In the genomic region with DNA sequence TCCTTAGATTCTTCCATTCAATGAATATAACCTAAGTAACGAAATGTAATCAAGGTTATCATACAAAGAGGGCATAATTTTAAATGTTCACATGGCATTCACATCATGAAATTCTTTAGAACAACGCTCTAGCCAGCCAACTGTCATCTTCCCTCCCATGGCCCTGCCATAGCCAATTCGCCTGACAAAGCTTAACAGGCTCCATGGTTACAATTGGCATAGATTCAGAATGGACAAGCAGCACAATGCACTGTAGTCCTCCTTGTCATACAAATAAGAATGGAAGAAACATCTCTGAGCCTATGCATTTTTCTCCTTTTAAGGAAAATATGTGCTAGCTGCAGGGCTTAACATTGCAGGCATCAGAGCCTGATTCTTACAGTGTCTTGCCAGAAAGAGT, we compare ENCODE assay signal across 26 mouse cellular contexts.
DNase-seq lines count a peak whose midpoint lies in the region; ATAC-seq and TF ChIP-seq lines count a peak whose summit lies in the region.
"Had no signal": no experiment of that assay in that cellular context is flagged by ENCODE, and none has a peak within 500 bp of the region (broad histone marks: within the 10 kb centered on the region; RNA-seq: fewer than 3 reads in every experiment).

No protein-coding gene starts in this region.

- peak; percentile 59; the same call in 1 of the 2 replicates for ATAC-seq in hindbrain, embryonic 15.5 days (ENCODE audit: low FRiP score, low read depth)
- no peak for ATAC-seq in hindbrain, embryonic 11.5 days (ENCODE audit: low FRiP score)
- no peak for ATAC-seq in midbrain, postnatal 0 days (ENCODE audit: low FRiP score)
- no peak for ATAC-seq in midbrain, embryonic 16.5 days
- ATAC-seq: forebrain, embryonic 15.5 days; inflammation-experienced regulatory T-cells, adult 6 months; intestine, embryonic 16.5 days had no signal

- no peak for TF ChIP-seq POLR2A in cerebellum, adult 2 months (IDR thresholded peaks at IDR 0.05; ENCODE audit: borderline replicate concordance, insufficient read depth, low read length)
- no peak for TF ChIP-seq POLR2A in brain, embryonic 14.5 days (IDR thresholded peaks at IDR 0.05; ENCODE audit: borderline replicate concordance, extremely low read depth, insufficient read depth, insufficient read length, poor library complexity, severe bottlenecking)

- no peak overlapping the region for H3K4me3 ChIP-seq in cerebellum, adult 2 months (replicated peaks; ENCODE audit: insufficient read depth, low read depth, low read length)
- H3K4me3 ChIP-seq in hindbrain, embryonic 15.5 days, result no peak overlapping the region
- no peak overlapping the region for H3K4me3 ChIP-seq in hindbrain, embryonic 11.5 days (ENCODE audit: low read depth, low read length)
- no peak overlapping the region for H3K4me3 ChIP-seq in midbrain, postnatal 0 days (ENCODE audit: low read depth, low read length)
- H3K4me3 ChIP-seq in midbrain, embryonic 16.5 days (ENCODE audit: low read depth, low read length), result no peak overlapping the region
- H3K4me3 ChIP-seq: forebrain, embryonic 10.5 days; forebrain, embryonic 15.5 days; heart, adult 2 months; heart, embryonic 10.5 days; heart, embryonic 13.5 days; hindbrain, embryonic 13.5 days had no signal

- DNase-seq in cerebellum, postnatal 10 days, result peak; percentile 13 to 20
- no peak for DNase-seq in cerebellum, adult 2 months
- no peak for DNase-seq in hindbrain, embryonic 11.5 days (ENCODE audit: low spot score)
- peak; percentile 63 for DNase-seq in midbrain, postnatal 0 days (ENCODE audit: low spot score)
- DNase-seq in brain, embryonic 14.5 days (ENCODE audit: low read depth), result peak; percentile 54
- no peak for DNase-seq in gastrocnemius, adult 18-20 months (ENCODE audit: low spot score)
- DNase-seq: adrenal gland, postnatal 10 days; adrenal gland, postnatal 36 days; cerebellum, adult 11 months; cerebellum, adult 8-10 months; cerebellum, postnatal 14 days; gastrocnemius, postnatal 10 days; gastrocnemius, postnatal 36 days; heart, adult 2 months; heart, postnatal 14 days; heart, postnatal 4 days; kidney, adult 18-20 months had no signal

- 24% methylated on average over 3 of the region's 3 CpGs for WGBS in cerebellum, adult 2 months
- 56% methylated on average over 3 of the region's 3 CpGs for WGBS in hindbrain, embryonic 15.5 days
- 85% methylated on average over 3 of the region's 3 CpGs for WGBS in hindbrain, embryonic 11.5 days
- WGBS in midbrain, postnatal 0 days, result 61% methylated on average over 3 of the region's 3 CpGs
- 65% methylated on average over 3 of the region's 3 CpGs for WGBS in midbrain, embryonic 16.5 days

- H3K4me1 ChIP-seq in cerebellum, adult 2 months (ENCODE audit: control insufficient read depth, insufficient read depth, low read length), result no peaks in the 10 kb centered on the region
- peaks cover 6% of the 10 kb centered on the region; the same call in 1 of the 2 replicates for H3K4me1 ChIP-seq in hindbrain, embryonic 15.5 days (replicated peaks)
- H3K4me1 ChIP-seq in hindbrain, embryonic 11.5 days (replicated peaks; ENCODE audit: control insufficient read depth, insufficient read depth, low read length), result no peaks in the 10 kb centered on the region
- H3K4me1 ChIP-seq in midbrain, postnatal 0 days (ENCODE audit: insufficient read depth, low read length), result no peaks in the 10 kb centered on the region
- peaks cover 4% of the 10 kb centered on the region; the same call in 1 of the 2 replicates for H3K4me1 ChIP-seq in midbrain, embryonic 16.5 days (ENCODE audit: control insufficient read depth, insufficient read depth, low read length)
- H3K4me1 ChIP-seq: heart, embryonic 10.5 days had no signal

- no peaks in the 10 kb centered on the region for H3K9me3 ChIP-seq in hindbrain, embryonic 15.5 days
- H3K9me3 ChIP-seq in hindbrain, embryonic 11.5 days (ENCODE audit: control insufficient read depth, low read length), result no peaks in the 10 kb centered on the region
- no peaks in the 10 kb centered on the region for H3K9me3 ChIP-seq in midbrain, postnatal 0 days (ENCODE audit: low read length)
- H3K9me3 ChIP-seq in midbrain, embryonic 16.5 days (replicated peaks; ENCODE audit: control insufficient read depth, low read length, poor library complexity, severe bottlenecking), result no peaks in the 10 kb centered on the region
- H3K9me3 ChIP-seq: forebrain, embryonic 10.5 days; forebrain, embryonic 15.5 days; heart, embryonic 10.5 days; heart, embryonic 13.5 days; hindbrain, embryonic 13.5 days had no signal

- H3K27me3 ChIP-seq in cerebellum, adult 2 months (ENCODE audit: control insufficient read depth, insufficient read depth, low read length), result no peaks in the 10 kb centered on the region
- no peaks in the 10 kb centered on the region for H3K27me3 ChIP-seq in hindbrain, embryonic 15.5 days
- no peaks in the 10 kb centered on the region for H3K27me3 ChIP-seq in hindbrain, embryonic 11.5 days (ENCODE audit: control insufficient read depth, insufficient read depth, low read length)
- H3K27me3 ChIP-seq in midbrain, postnatal 0 days (ENCODE audit: insufficient read depth, low read length), result no peaks in the 10 kb centered on the region
- H3K27me3 ChIP-seq in midbrain, embryonic 16.5 days (ENCODE audit: control insufficient read depth, insufficient read depth, low read depth, low read length), result no peaks in the 10 kb centered on the region
- H3K27me3 ChIP-seq: forebrain, embryonic 15.5 days; heart, embryonic 13.5 days; hindbrain, embryonic 13.5 days had no signal

- H3K36me3 ChIP-seq in hindbrain, embryonic 15.5 days, result no peaks in the 10 kb centered on the region
- no peaks in the 10 kb centered on the region for H3K36me3 ChIP-seq in hindbrain, embryonic 11.5 days (ENCODE audit: control insufficient read depth, insufficient read depth, low read length)
- H3K36me3 ChIP-seq in midbrain, postnatal 0 days (ENCODE audit: insufficient read depth, low read length), result no peaks in the 10 kb centered on the region
- H3K36me3 ChIP-seq in midbrain, embryonic 16.5 days (ENCODE audit: control insufficient read depth, insufficient read depth, low read length), result no peaks in the 10 kb centered on the region
- H3K36me3 ChIP-seq: forebrain, embryonic 10.5 days; forebrain, embryonic 15.5 days; heart, embryonic 10.5 days; heart, embryonic 13.5 days; hindbrain, embryonic 13.5 days had no signal

- H3K9ac ChIP-seq in hindbrain, embryonic 15.5 days, result no peak overlapping the region
- no peak overlapping the region for H3K9ac ChIP-seq in hindbrain, embryonic 11.5 days (ENCODE audit: low read depth, low read length)
- H3K9ac ChIP-seq in midbrain, postnatal 0 days (replicated peaks; ENCODE audit: low read length, poor library complexity, severe bottlenecking), result no peak overlapping the region
- H3K9ac ChIP-seq in midbrain, embryonic 16.5 days (ENCODE audit: low read depth, low read length), result no peak overlapping the region
- H3K9ac ChIP-seq: forebrain, embryonic 15.5 days; heart, embryonic 13.5 days; hindbrain, embryonic 13.5 days had no signal

- TF ChIP-seq CTCF in cerebellum, adult 2 months (IDR thresholded peaks at IDR 0.05; ENCODE audit: borderline replicate concordance, insufficient read depth, low read depth, low read length), result no peak
- no peak for TF ChIP-seq CTCF in midbrain, postnatal 0 days (IDR thresholded peaks at IDR 0.05)
- TF ChIP-seq CTCF in brain, embryonic 14.5 days (IDR thresholded peaks at IDR 0.05; ENCODE audit: borderline replicate concordance, extremely low read depth, insufficient read depth, insufficient read length), result no peak

- no peak overlapping the region for H3K27ac ChIP-seq in cerebellum, adult 2 months (ENCODE audit: insufficient read depth, low read length)
- H3K27ac ChIP-seq in hindbrain, embryonic 15.5 days (replicated peaks), result no peak overlapping the region
- H3K27ac ChIP-seq in hindbrain, embryonic 11.5 days (ENCODE audit: low read depth, low read length), result no peak overlapping the region
- H3K27ac ChIP-seq in midbrain, postnatal 0 days (ENCODE audit: low read depth, low read length), result no peak overlapping the region
- H3K27ac ChIP-seq in midbrain, embryonic 16.5 days (ENCODE audit: low read length), result no peak overlapping the region
- H3K27ac ChIP-seq: forebrain, embryonic 10.5 days; forebrain, embryonic 15.5 days; heart, adult 2 months; heart, embryonic 10.5 days; heart, embryonic 13.5 days; hindbrain, embryonic 13.5 days had no signal

- H3K4me2 ChIP-seq in hindbrain, embryonic 15.5 days, result no peak overlapping the region
- H3K4me2 ChIP-seq in hindbrain, embryonic 11.5 days (replicated peaks; ENCODE audit: low read depth, low read length), result no peak overlapping the region
- no peak overlapping the region for H3K4me2 ChIP-seq in midbrain, postnatal 0 days (ENCODE audit: low read depth, low read length, poor library complexity, severe bottlenecking)
- H3K4me2 ChIP-seq in midbrain, embryonic 16.5 days (ENCODE audit: low read length), result no peak overlapping the region
- H3K4me2 ChIP-seq: forebrain, embryonic 15.5 days; heart, embryonic 13.5 days; hindbrain, embryonic 13.5 days had no signal

Comparison
In these comparisons a context has a peak if more than half of its experiments do, and no peak if none do; other contexts are left out.
1. DNase-seq: peak in cerebellum, postnatal 10 days (2 of 2), midbrain, postnatal 0 days (single experiment) and brain, embryonic 14.5 days (single experiment); none in cerebellum, adult 2 months (0 of 2), hindbrain, embryonic 11.5 days (single experiment) and gastrocnemius, adult 18-20 months (single experiment).